Mouse (Mus musculus) kidney, postnatal 0 days (tissue): ENCODE results near the gene Iah1. TPM values are rescaled to one million over a fixed set of nuclear protein-coding genes. Genes with fewer than 3 reads are reported as not detected.

Experiments used
- ATAC-seq: fragments of 200-750 bp; cut with Nextera tagmentation; replicated peaks from 2 replicates; pipeline ENCODE4 v1.8.0; 2017; ENCODE audit warnings: low read depth, moderate number of reproducible peaks, moderate TSS enrichment, moderate library complexity; ENCODE audit not compliant: low FRiP score
- DNase-seq: peaks from one replicate; pipeline ENCODE4 v3.0.0-alpha.2; 2016; ENCODE audit warnings: low spot score
- H3K27ac ChIP-seq: fragments of 300-500 bp; sonication (generic); 2 replicates; pipeline ENCODE4 v1.5.1; 2014; ENCODE audit warnings: mild to moderate bottlenecking
- H3K27me3 ChIP-seq: fragments of 300-500 bp; sonication (generic); 2 replicates; pipeline ENCODE4 v1.6.1; 2014; ENCODE audit warnings: low read length, mixed read lengths; ENCODE audit not compliant: insufficient read depth
- H3K36me3 ChIP-seq: fragments of 300-500 bp; sonication (generic); 2 replicates; pipeline ENCODE4 v1.6.1; 2014; ENCODE audit warnings: low read length, mixed read lengths; ENCODE audit not compliant: insufficient read depth
- H3K4me1 ChIP-seq: fragments of 300-500 bp; sonication (generic); replicated peaks from 2 replicates; pipeline ENCODE4 v1.6.1; 2014; ENCODE audit warnings: antibody characterized with exemption, low read length, mixed read lengths; ENCODE audit not compliant: insufficient read depth
- H3K4me2 ChIP-seq: fragments of 300-500 bp; sonication (generic); 2 replicates; pipeline ENCODE4 v1.6.1; 2014; ENCODE audit warnings: mild to moderate bottlenecking, low read length, moderate library complexity, mixed read lengths
- H3K4me3 ChIP-seq: fragments of 300-500 bp; sonication (generic); replicated peaks from 2 replicates; pipeline ENCODE4 v1.5.1; 2014; ENCODE audit warnings: low read depth, low read length
- H3K9ac ChIP-seq: fragments of 300-500 bp; sonication (generic); 2 replicates; pipeline ENCODE4 v1.6.1; 2014; ENCODE audit warnings: low read depth, low read length
- H3K9me3 ChIP-seq: fragments of 300-500 bp; sonication (generic); replicated peaks from 2 replicates; pipeline ENCODE4 v1.6.1; 2016; ENCODE audit warnings: low read length, inconsistent platforms, mixed read lengths
- CTCF ChIP-seq: IDR thresholded peaks from 2 replicates; pipeline ENCODE4 v1.5.1; 2016; ENCODE audit warnings: antibody characterized with exemption, low read depth, mild to moderate bottlenecking, moderate library complexity
- WGBS: fragments of 180-500 bp; shearing (Covaris S2); extraction: QIAGEN DNeasy Blood & Tissue Kit; methylation state at CpG from one replicate; pipeline ENCODE4 v1.1.7; 2014; 5-methylcytosine and 5-hydroxymethylcytosine counted together
- polyA plus RNA-seq: library from polyadenylated mRNA; unstranded; fragments of >200 nt; fragmentation: Nextera tagmentation; extraction: Ambion mirVana; gene quantifications from 2 replicates; pipeline ENCODE4 v1.2.1, GENCODE M21; 2015

The Iah1 gene
- polyA plus RNA-seq: 150 and 152 TPM in 2 replicates

GRCm38 (mm10) chr12:21315923-21316868, at the start of gene Iah1:
Gene Iah1, plus strand, starts transcription at chr12:21316389.
- no peaks in the 10 kb centered on the region for H3K4me1 ChIP-seq
- H3K4me2 ChIP-seq: peak within 1 kb of the TSS; percentile 72
- H3K36me3 ChIP-seq: peaks cover 24% of the 10 kb centered on the region
- peak; percentile 86 for DNase-seq
- H3K9me3 ChIP-seq: no peaks in the 10 kb centered on the region
- no peak for TF ChIP-seq CTCF
- no peaks in the 10 kb centered on the region for H3K27me3 ChIP-seq
- 2% methylated on average over 59 of the region's 59 CpGs for WGBS
- H3K9ac ChIP-seq: peak within 1 kb of the TSS; percentile 73
- peak within 1 kb of the TSS; percentile 79 for H3K4me3 ChIP-seq
- ATAC-seq: peak; percentile 91
- peak within 1 kb of the TSS; percentile 89 for H3K27ac ChIP-seq

- Histone ChIP-seq H3K9me3 (no peaks in the 10 kb centered on the region), H3K27ac (no peak overlapping the region), H3K36me3 (peaks cover 35% of the 10 kb centered on the region), H3K4me2 (no peak overlapping the region), H3K4me3 (no peak overlapping the region), H3K27me3 (no peaks in the 10 kb centered on the region), H3K4me1 (no peaks in the 10 kb centered on the region), H3K9ac (no peak overlapping the region)
- no peak for TF ChIP-seq CTCF
- ATAC-seq (peak; percentile 38), DNase-seq (no peak)
- 92% methylated on average over 2 of the region's 2 CpGs for WGBS
Observed at GRCm38 (mm10) chr12:21266784-21267098, 49.4 kb upstream of the Iah1 start.

GRCm38 (mm10) chr12:21268083-21268616, 48.0 kb upstream of the Iah1 start:
- Histone ChIP-seq H3K4me2 (no peak overlapping the region), H3K36me3 (peaks cover 40% of the 10 kb centered on the region), H3K27ac (no peak overlapping the region), H3K27me3 (no peaks in the 10 kb centered on the region), H3K4me3 (no peak overlapping the region), H3K9me3 (no peaks in the 10 kb centered on the region), H3K4me1 (no peaks in the 10 kb centered on the region), H3K9ac (no peak overlapping the region)
- WGBS: 92% methylated on average over 8 of the region's 8 CpGs
- no peak for DNase-seq
- TF ChIP-seq CTCF: no peak
- ATAC-seq: no peak

GRCm38 (mm10) chr12:21274446-21274845, 41.7 kb upstream of the Iah1 start:
- no peak for ATAC-seq
- WGBS: 79% methylated on average over 7 of the region's 7 CpGs

GRCm38 (mm10) chr12:21277352-21277864, 38.8 kb upstream of the Iah1 start:
- 76% methylated on average over 1 of the region's 1 CpGs for WGBS
- no peak for TF ChIP-seq CTCF
- H3K36me3 ChIP-seq: peaks cover 5% of the 10 kb centered on the region; the same call in 1 of the 2 replicates

More at GRCm38 (mm10) chr12:21274446-21274845, 41.7 kb upstream of the Iah1 start:
- Histone ChIP-seq H3K4me2 (no peak overlapping the region), H3K9me3 (no peaks in the 10 kb centered on the region), H3K27me3 (no peaks in the 10 kb centered on the region), H3K9ac (no peak overlapping the region), H3K36me3 (peaks cover 29% of the 10 kb centered on the region), H3K4me3 (no peak overlapping the region), H3K27ac (no peak overlapping the region), H3K4me1 (no peaks in the 10 kb centered on the region)
- no peak for TF ChIP-seq CTCF
- no peak for DNase-seq

GRCm38 (mm10) chr12:21284761-21285441, 31.3 kb upstream of the Iah1 start, which contains the start of gene Cpsf3:
Gene Cpsf3, plus strand, starts transcription at chr12:21285391.
- H3K27ac ChIP-seq: peak within 1 kb of the TSS; percentile 90
- H3K4me1 ChIP-seq: peaks cover 11% of the 10 kb centered on the region
- peak within 1 kb of the TSS; percentile 73 for H3K4me2 ChIP-seq
- peak; percentile 47 for TF ChIP-seq CTCF
- 52% methylated on average over 11 of the region's 11 CpGs for WGBS
- no peaks in the 10 kb centered on the region for H3K36me3 ChIP-seq
- no peaks in the 10 kb centered on the region for H3K9me3 ChIP-seq
- peak within 1 kb of the TSS; percentile 90 for H3K9ac ChIP-seq
- DNase-seq (no peak), ATAC-seq (no peak)
- H3K27me3 ChIP-seq: no peaks in the 10 kb centered on the region
- peak within 1 kb of the TSS; percentile 75 for H3K4me3 ChIP-seq

More at GRCm38 (mm10) chr12:21277352-21277864, 38.8 kb upstream of the Iah1 start:
- H3K4me2 ChIP-seq: no peak overlapping the region
- ATAC-seq (no peak), DNase-seq (no peak)
- no peak overlapping the region for H3K27ac ChIP-seq
- no peaks in the 10 kb centered on the region for H3K27me3 ChIP-seq
- no peak overlapping the region for H3K4me3 ChIP-seq
- H3K9ac ChIP-seq: no peak overlapping the region
- H3K9me3 ChIP-seq: no peaks in the 10 kb centered on the region
- no peaks in the 10 kb centered on the region for H3K4me1 ChIP-seq
